Mouse (Mus musculus): ENCODE data around the gene Dcdc2a. TPM values are rescaled to one million over a fixed set of nuclear protein-coding genes. Genes with fewer than 3 reads are reported as not detected.

Dcdc2a gene
- total RNA-seq (2021) (not detected), polyA plus RNA-seq (2012; rRNA removed) (0.12 TPM in 1 of 2 replicates, not detected in the other)
- long read RNA-seq: 0 reads

GRCm38 (mm10) chr13:25055873-25056667 is at the start of gene Dcdc2a:
Gene Dcdc2a (plus strand): TSS chr13:25056004.
- intact Hi-C loops (cut with DNase I): no loop called here
- H3K27ac ChIP-seq: no peak within 1 kb of the TSS
- H3K9ac ChIP-seq (ENCODE audit: low read depth, low read length): no peak within 1 kb of the TSS

DNA sequence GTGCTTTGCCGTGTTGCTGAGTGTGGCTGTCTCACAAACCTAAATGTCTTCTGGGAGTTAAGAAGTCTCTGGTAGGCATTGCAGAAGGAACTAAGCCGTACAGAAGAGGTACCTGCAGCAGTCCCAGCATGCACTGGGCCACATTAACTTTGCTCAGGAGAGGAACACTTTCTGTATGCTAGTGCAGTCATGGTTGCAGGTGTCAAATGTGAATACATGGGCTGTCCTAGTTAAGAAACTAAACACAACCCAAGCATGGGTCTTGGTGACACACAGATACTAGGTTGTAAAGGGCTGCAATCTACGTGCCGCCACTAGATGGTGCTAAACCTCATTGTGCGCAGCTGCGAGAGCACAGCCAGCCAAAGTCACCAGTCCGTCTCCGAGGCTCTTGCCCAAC is 48.7 kb upstream of the Dcdc2a start:
- 49% methylated on average over 8 of the region's 8 CpGs for WGBS
- peak; percentile 62 for TF ChIP-seq CTCF (IDR thresholded peaks at IDR 0.05)
- TF ChIP-seq EP300 (IDR thresholded peaks at IDR 0.05; ENCODE audit: insufficient read depth, low read depth, low read length): no peak
- Histone ChIP-seq H3K79me2 (replicated peaks; ENCODE audit: control insufficient read depth, insufficient read depth, low read length) (no peaks in the 10 kb centered on the region), H3K27me3 (ENCODE audit: control insufficient read depth, insufficient read depth, low read length) (no peaks in the 10 kb centered on the region), H3K9ac (ENCODE audit: low read depth, low read length) (no peak overlapping the region), H3K4me3 (no peak overlapping the region), H3K27ac (no peak overlapping the region), H3K4me1 (ENCODE audit: control insufficient read depth, insufficient read depth, low read length) (no peaks in the 10 kb centered on the region), H3K36me3 (ENCODE audit: control insufficient read depth, insufficient read depth, low read length) (no peaks in the 10 kb centered on the region)
- intact Hi-C loops (cut with DNase I): no loop called here
- peak; percentile 39 to 65 for DNase-seq

More at GRCm38 (mm10) chr13:25055873-25056667, at the start of gene Dcdc2a:
- no peak for DNase-seq
- WGBS: 8% methylated on average over 63 of the region's 63 CpGs
- TF ChIP-seq EP300 (IDR thresholded peaks at IDR 0.05; ENCODE audit: insufficient read depth, low read depth, low read length): no peak
- no peak for TF ChIP-seq CTCF (IDR thresholded peaks at IDR 0.05)
- TF ChIP-seq POLR2A (IDR thresholded peaks at IDR 0.05; ENCODE audit: insufficient read depth, low read depth, low read length): no peak
- Histone ChIP-seq H3K27me3 (ENCODE audit: control insufficient read depth, insufficient read depth, low read length) (peaks cover 4% of the 10 kb centered on the region; the same call in 1 of the 2 replicates), H3K79me2 (replicated peaks; ENCODE audit: control insufficient read depth, insufficient read depth, low read length) (no peaks in the 10 kb centered on the region), H3K4me3 (peak within 1 kb of the TSS; percentile 41), H3K36me3 (ENCODE audit: control insufficient read depth, insufficient read depth, low read length) (no peaks in the 10 kb centered on the region), H3K4me1 (ENCODE audit: control insufficient read depth, insufficient read depth, low read length) (no peaks in the 10 kb centered on the region)

- no peaks in the 10 kb centered on the region for H3K27me3 ChIP-seq (ENCODE audit: control insufficient read depth, insufficient read depth, low read length)
- H3K4me1 ChIP-seq (ENCODE audit: control insufficient read depth, insufficient read depth, low read length): peaks cover 2% of the 10 kb centered on the region
- intact Hi-C loops (cut with DNase I): no loop called here
- H3K4me3 ChIP-seq: no peak overlapping the region
- DNase-seq: peak in 1 of 2 experiments; percentile 8
- 89% methylated on average over 9 of the region's 9 CpGs for WGBS
- H3K79me2 ChIP-seq (replicated peaks; ENCODE audit: control insufficient read depth, insufficient read depth, low read length): no peaks in the 10 kb centered on the region
- TF ChIP-seq CTCF (IDR thresholded peaks at IDR 0.05) (no peak), POLR2A (IDR thresholded peaks at IDR 0.05; ENCODE audit: insufficient read depth, low read depth, low read length) (no peak), EP300 (IDR thresholded peaks at IDR 0.05; ENCODE audit: insufficient read depth, low read depth, low read length) (no peak)
- H3K9ac ChIP-seq (ENCODE audit: low read depth, low read length): no peak overlapping the region
- no peak overlapping the region for H3K27ac ChIP-seq
- H3K36me3 ChIP-seq (ENCODE audit: control insufficient read depth, insufficient read depth, low read length): peaks cover 6% of the 10 kb centered on the region
Measured at GRCm38 (mm10) chr13:25018316-25018715, 37.5 kb upstream of the Dcdc2a start.

DNA sequence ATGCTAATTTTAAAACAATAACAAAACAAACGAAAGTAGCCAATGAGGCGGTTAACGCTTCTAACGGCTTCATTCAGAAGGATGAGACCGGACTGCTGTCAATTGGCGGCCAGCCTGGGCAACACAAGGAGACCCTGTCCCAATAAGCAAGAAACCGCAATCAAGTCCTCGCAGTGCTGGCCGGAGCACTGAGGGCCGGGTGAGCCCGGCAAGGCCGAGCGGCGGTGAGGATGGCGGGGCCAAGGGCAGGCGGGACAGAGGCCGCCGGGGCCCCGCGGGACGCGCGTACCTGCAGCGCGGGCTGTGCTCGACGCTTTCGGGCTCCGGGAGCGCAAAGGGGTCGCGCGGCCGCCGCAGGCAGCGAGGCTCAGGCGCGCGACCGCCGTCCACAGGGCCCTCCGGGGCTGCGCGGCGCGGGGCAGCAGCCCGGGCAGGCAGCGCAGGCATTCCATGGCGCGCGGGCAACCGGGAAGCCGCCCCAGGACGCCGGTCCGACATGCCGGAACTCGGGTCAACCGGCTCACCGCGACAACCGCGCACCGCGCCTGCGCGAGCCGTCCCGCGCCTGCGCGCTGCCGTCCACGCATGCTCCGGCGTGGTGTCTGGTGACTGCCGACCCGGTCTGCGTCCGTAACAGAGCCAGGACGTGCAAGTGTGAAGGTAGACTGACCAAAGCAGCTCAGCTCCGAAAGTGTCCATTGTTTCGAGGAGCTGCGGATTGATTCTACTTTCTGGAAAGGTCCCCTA is 35.8 kb upstream of the Dcdc2a start, which contains the start of gene Mrs2:
Mrs2 (minus strand) TSS at position 587 of the 747 bp plus-strand sequence.
- WGBS: under 1% methylated on average over 82 of the region's 84 CpGs
- Histone ChIP-seq H3K79me2 (replicated peaks; ENCODE audit: control insufficient read depth, insufficient read depth, low read length) (no peaks in the 10 kb centered on the region), H3K27ac (peak within 1 kb of the TSS; percentile 59), H3K4me3 (peak within 1 kb of the TSS; percentile 81), H3K36me3 (ENCODE audit: control insufficient read depth, insufficient read depth, low read length) (peaks cover 6% of the 10 kb centered on the region), H3K4me1 (ENCODE audit: control insufficient read depth, insufficient read depth, low read length) (peaks cover 2% of the 10 kb centered on the region), H3K27me3 (ENCODE audit: control insufficient read depth, insufficient read depth, low read length) (no peaks in the 10 kb centered on the region), H3K9ac (ENCODE audit: low read depth, low read length) (peak within 1 kb of the TSS; percentile 98)
- DNase-seq: peak; percentile 94 to 95
- intact Hi-C loops (cut with DNase I): no loop called here
- TF ChIP-seq CTCF (IDR thresholded peaks at IDR 0.05): no peak
- peak; percentile 97 for TF ChIP-seq POLR2A (IDR thresholded peaks at IDR 0.05; ENCODE audit: insufficient read depth, low read depth, low read length)
- TF ChIP-seq EP300 (IDR thresholded peaks at IDR 0.05; ENCODE audit: insufficient read depth, low read depth, low read length): peak; percentile 49; the same call in 1 of the 2 replicates

GRCm38 (mm10) chr13:25020540-25020892 is 35.3 kb upstream of the Dcdc2a start:
- Histone ChIP-seq H3K27ac (peak overlapping the region; percentile 59), H3K4me1 (ENCODE audit: control insufficient read depth, insufficient read depth, low read length) (peaks cover 2% of the 10 kb centered on the region), H3K79me2 (replicated peaks; ENCODE audit: control insufficient read depth, insufficient read depth, low read length) (no peaks in the 10 kb centered on the region), H3K36me3 (ENCODE audit: control insufficient read depth, insufficient read depth, low read length) (peaks cover 6% of the 10 kb centered on the region), H3K27me3 (ENCODE audit: control insufficient read depth, insufficient read depth, low read length) (no peaks in the 10 kb centered on the region), H3K9ac (ENCODE audit: low read depth, low read length) (peak overlapping the region; percentile 43), H3K4me3 (peak overlapping the region; percentile 81)
- DNase-seq: no peak
- no peak for TF ChIP-seq EP300 (IDR thresholded peaks at IDR 0.05; ENCODE audit: insufficient read depth, low read depth, low read length)
- no peak for TF ChIP-seq CTCF (IDR thresholded peaks at IDR 0.05)
- TF ChIP-seq POLR2A (IDR thresholded peaks at IDR 0.05; ENCODE audit: insufficient read depth, low read depth, low read length): no peak
- intact Hi-C loops (cut with DNase I): no loop called here
- WGBS: 29% methylated on average over 4 of the region's 4 CpGs
